Mouse (Mus musculus) gastrocnemius, adult 2 months (tissue): ENCODE results near the gene Dnmt3l. TPM values are rescaled to one million over a fixed set of nuclear protein-coding genes. Genes with fewer than 3 reads are reported as not detected.

Experiments used
- DNase-seq: peaks from one replicate; pipeline ENCODE4 v3.0.0; 2022
- H3K27ac ChIP-seq: fragments of 200-600 bp; 2 replicates; pipeline ENCODE4 v1.8.1; 2022; ENCODE audit warnings: mild to moderate bottlenecking
- H3K4me3 ChIP-seq: fragments of 200-600 bp; 2 replicates; pipeline ENCODE4 v1.8.1; 2022; ENCODE audit warnings: mild to moderate bottlenecking, moderate library complexity
- CTCF ChIP-seq: fragments of 200-600 bp; IDR thresholded peaks from 2 replicates; pipeline ENCODE4 v1.8.1; 2022; ENCODE audit warnings: antibody characterized with exemption, mild to moderate bottlenecking, moderate library complexity
- intact Hi-C: fragments of 180-260 bp; cut with DNase I; formaldehyde crosslinking; loops from one replicate; pipeline ENCODE4 v1.15.1; 2025
- total RNA-seq, 2 experiments: library from RNA; stranded (reverse); gene quantifications; 2 replicates each; pipeline ENCODE4 v1.2.3; 2021

Dnmt3l gene
- total RNA-seq, 2 experiments from 2014 or later, result not detected

- no peak overlapping the region for H3K27ac ChIP-seq
- DNase-seq, result no peak
- no peak for TF ChIP-seq CTCF
- no peak overlapping the region for H3K4me3 ChIP-seq
- intact Hi-C loops, result no loop called here
These were observed 33.2 kb downstream of the Dnmt3l start for GRCm38 (mm10) chr10:78074977-78075376.

GRCm38 (mm10) chr10:78077862-78078261, 36.1 kb downstream of the Dnmt3l start:
- intact Hi-C loops, result no loop called here

DNA sequence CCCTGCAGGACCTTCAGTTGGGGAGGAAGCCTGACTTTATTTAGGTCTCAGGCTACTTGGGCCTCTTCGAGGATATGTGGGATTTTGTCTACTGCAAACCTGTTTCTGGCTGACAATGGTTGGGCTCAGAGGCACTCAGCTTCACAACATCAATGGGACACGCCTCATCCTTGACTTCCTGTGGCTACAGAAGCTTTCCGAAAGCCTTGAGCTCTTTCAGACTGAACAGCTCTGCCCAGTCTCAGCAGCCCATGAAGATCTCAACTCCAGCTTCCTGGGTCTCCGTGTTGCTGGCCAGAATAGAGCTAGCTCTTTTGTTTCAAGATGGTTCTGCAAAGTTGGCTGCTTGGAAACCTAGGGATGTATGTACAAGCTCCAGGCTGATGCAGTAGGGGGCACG, 36.5 kb downstream of the Dnmt3l start:
- intact Hi-C loops, result no loop called here
- DNase-seq, result no peak
- TF ChIP-seq CTCF, result no peak
- no peak overlapping the region for H3K27ac ChIP-seq
- no peak overlapping the region for H3K4me3 ChIP-seq

More at GRCm38 (mm10) chr10:78077862-78078261, 36.1 kb downstream of the Dnmt3l start:
- TF ChIP-seq CTCF, result no peak
- no peak overlapping the region for H3K27ac ChIP-seq
- no peak for DNase-seq
- no peak overlapping the region for H3K4me3 ChIP-seq

- peak; percentile 68 for DNase-seq
- intact Hi-C loops, result no loop called here
- Histone ChIP-seq H3K4me3 (no peak overlapping the region), H3K27ac (peak overlapping the region; percentile 39; the same call in 1 of the 2 replicates)
- no peak for TF ChIP-seq CTCF
These were observed 38.3 kb downstream of the Dnmt3l start for GRCm38 (mm10) chr10:78079955-78080591.

- DNase-seq, result no peak
- intact Hi-C loops, result no loop called here
- no peak for TF ChIP-seq CTCF
- no peak overlapping the region for H3K4me3 ChIP-seq
- H3K27ac ChIP-seq, result no peak overlapping the region
These were observed 42.3 kb downstream of the Dnmt3l start for GRCm38 (mm10) chr10:78084073-78084472.

GRCm38 (mm10) chr10:78085711-78086110, 44.0 kb downstream of the Dnmt3l start:
- no peak overlapping the region for H3K27ac ChIP-seq
- no peak for DNase-seq
- intact Hi-C loops, result no loop called here
- H3K4me3 ChIP-seq, result no peak overlapping the region
- no peak for TF ChIP-seq CTCF

- DNase-seq, result no peak
- H3K27ac ChIP-seq, result no peak overlapping the region
- intact Hi-C loops, result no loop called here
- no peak for TF ChIP-seq CTCF
- no peak overlapping the region for H3K4me3 ChIP-seq
These were observed 44.8 kb downstream of the Dnmt3l start for GRCm38 (mm10) chr10:78086444-78087061.

DNA sequence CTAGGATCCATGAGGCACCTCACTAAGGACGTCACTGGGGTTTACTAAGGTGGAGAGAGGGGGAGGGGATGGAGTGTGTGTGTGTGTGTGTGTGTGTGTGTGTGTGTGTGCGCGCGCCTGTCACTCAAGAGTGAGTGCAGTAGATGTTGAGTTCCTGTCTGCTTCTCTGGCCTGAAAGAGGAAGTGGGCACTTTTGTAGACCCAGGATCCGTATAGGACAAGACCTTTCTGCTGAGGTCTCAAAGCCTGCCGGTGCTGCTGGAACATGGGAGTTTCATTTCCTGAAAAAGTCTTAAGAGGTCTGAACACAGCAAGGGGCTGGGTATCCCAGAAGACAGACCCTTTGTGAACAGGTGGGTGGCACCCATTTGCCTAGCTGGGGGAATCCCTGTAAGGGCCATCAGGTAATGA, 45.4 kb downstream of the Dnmt3l start:
- no peak overlapping the region for H3K27ac ChIP-seq
- no peak for DNase-seq
- intact Hi-C loops, result no loop called here
- no peak overlapping the region for H3K4me3 ChIP-seq
- TF ChIP-seq CTCF, result no peak

DNA sequence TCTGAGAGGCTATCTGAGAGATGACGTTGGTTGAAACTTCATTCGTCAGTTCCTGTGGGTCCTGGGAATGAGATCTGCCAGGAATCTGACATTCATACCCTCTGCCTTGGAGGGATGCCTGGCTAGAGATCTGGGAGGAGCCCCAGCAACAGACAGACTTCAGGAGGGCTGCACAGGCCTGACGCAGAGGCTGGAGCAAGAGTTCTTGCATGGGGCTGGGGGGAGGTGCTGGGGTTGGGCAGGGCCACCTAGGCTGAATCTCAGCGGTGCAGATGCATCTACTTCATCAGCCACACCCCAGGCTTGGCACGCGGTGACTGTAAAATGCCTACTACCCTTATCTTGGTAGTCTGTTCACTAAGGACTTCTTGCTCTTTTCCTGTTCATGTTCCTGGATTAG, 48.5 kb downstream of the Dnmt3l start:
- intact Hi-C loops, result no loop called here
- TF ChIP-seq CTCF, result no peak
- no peak overlapping the region for H3K4me3 ChIP-seq
- DNase-seq, result no peak
- H3K27ac ChIP-seq, result no peak overlapping the region

DNA sequence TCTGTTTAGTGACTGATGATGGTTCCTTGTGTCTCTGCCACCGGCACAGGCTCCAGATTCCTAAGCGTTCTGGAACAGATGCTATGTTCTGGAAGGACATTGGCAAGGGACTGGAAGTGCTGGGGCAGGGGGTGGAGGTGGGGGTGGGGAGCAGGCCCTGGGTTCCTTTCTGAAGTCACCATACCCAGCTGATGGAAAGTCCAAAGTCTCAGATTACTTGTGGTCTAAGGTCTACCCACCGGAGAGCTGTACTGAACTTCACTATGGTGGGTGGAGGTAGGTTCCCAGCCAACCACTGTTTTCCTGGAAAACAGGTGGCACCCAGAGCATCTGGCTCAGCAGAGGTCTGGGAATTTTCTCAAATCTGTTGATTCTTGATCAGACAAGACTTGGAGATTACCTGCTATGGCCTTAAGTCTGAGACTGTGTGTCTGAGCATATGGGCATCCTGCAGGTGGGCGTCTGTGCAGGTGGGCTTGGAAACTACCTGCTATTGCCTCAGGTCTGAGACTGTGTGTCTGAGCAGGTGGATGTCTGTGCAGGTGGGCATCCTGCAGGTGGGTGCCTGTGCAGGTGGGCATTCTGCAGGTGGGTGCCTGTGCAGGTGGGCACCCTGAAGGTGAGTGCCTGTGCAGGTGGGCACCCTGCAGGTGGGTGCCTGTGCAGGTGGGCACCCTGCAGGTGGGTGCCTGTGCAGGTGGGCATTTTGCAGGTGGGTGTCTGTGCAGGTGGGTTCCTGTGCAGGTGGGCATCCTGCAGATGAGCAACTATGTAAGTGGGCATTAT, 49.2 kb downstream of the Dnmt3l start:
- DNase-seq, result no peak
- intact Hi-C loops, result no loop called here
- Histone ChIP-seq H3K4me3 (no peak overlapping the region), H3K27ac (no peak overlapping the region)
- TF ChIP-seq CTCF, result no peak

GRCm38 (mm10) chr10:78091865-78092724, 50.3 kb downstream of the Dnmt3l start:
- DNase-seq, result no peak
- Histone ChIP-seq H3K4me3 (no peak overlapping the region), H3K27ac (no peak overlapping the region)
- intact Hi-C loops, result no loop called here
- TF ChIP-seq CTCF, result no peak

GRCm38 (mm10) chr10:78092725-78093029, 50.9 kb downstream of the Dnmt3l start:
- H3K4me3 ChIP-seq, result no peak overlapping the region
- intact Hi-C loops, result no loop called here
- no peak for DNase-seq
- no peak for TF ChIP-seq CTCF
- H3K27ac ChIP-seq, result no peak overlapping the region
